Mouse (Mus musculus) fibroblast of lung, adult 2 months (primary cell): ENCODE measurements around the gene Sez6l.

Experiments
- DNase-seq: peaks from one replicate; pipeline ENCODE4 v3.0.0-alpha.2; 2011; ENCODE audit warnings: low read depth

Gene Sez6l

DNA sequence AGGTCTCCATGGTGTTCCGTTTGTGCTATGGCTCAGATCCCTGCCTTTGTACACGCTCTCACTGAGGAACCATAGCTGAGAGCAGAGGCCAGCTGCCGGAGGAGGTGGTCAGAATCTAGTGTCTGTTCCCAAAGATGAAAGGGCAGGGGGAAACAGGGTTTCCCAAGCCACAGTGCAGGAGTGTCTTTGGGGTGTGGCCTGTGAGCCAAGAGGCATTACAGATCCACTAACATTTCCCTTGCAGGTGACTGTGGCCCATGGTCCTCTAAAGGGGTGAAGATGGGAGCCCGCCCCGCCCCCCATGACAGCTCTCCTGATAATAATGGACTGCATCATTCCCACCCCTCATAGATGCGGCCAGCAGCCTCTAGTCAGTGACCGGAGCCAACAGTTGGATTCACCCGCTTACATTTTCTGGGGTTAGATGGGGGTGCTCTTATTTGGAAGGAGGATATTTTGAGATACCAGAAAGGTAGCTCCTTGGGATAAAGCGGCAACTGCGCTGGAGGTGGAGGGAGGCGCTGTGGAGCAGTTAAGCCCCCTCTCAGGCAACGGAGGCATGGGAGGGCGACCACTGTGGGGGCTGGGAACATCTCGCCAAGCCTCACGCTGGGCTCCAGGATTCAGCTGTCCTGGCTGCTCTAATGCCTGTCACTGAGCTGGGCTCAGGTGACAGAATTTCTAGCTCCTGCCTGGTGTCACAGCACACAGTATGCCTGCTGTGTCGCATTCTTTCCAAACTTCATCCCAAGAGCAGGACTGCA, 43.5 kb downstream of the Sez6l start:
- no peak for DNase-seq

DNA sequence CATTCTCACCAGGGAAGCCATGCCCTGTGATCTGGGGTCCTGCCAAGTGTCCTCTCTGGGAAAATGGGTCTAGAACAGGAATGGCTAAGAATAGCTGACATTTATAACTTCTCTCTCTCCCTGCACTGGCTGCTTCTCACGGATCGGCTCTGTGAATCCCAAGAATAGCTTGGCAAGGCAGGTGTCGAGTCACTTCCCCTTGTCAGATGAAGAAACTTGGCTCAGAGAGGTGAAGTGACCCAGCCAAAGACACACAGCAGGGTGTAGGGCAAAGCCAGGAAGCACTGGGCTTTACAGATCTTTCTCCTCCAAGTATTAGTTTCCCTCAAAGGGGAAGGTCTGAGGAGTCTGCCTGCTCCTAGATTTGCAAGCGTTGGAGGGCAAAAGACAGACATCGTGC, 44.1 kb downstream of the Sez6l start:
- no peak for DNase-seq

DNA sequence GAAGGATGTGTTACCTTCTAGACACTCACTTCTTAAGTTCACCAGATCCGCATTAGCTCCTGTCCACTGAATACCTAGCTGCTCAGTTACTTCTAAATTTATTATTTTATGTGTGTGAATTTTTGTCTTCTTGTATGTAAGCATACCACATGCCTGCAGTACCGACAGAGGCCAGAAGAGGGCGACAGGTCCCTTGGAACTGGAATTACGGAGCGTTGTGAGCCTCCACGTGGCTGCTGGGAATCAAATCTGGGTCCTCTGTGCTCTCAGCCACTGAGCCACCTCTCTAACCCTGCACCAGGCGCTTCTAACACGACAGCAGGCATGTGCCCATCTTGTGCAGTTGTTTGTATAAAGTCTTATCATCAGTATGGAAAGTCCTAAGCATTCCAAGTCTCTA, 44.8 kb downstream of the Sez6l start:
- no peak for DNase-seq

DNA sequence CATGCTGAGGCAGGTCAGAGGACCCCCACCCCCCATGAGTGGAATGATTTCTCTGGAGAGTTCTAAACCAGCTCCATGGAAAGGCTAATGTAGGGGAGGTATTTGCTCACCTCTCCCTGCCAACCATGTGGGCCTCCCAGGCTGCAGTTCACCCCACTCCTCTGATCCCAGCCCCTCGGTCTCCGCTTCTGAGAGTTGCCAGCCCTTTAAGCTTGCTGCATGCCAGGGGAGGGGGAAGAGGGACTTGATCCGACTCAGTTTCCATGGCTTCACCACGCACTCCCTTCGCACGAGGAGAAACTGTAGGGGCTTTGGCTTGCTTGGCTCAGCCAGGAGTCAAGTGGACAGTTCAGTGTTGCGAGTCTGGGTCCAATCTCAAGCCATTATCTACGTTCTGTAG, 45.9 kb downstream of the Sez6l start:
- DNase-seq, result no peak

DNA sequence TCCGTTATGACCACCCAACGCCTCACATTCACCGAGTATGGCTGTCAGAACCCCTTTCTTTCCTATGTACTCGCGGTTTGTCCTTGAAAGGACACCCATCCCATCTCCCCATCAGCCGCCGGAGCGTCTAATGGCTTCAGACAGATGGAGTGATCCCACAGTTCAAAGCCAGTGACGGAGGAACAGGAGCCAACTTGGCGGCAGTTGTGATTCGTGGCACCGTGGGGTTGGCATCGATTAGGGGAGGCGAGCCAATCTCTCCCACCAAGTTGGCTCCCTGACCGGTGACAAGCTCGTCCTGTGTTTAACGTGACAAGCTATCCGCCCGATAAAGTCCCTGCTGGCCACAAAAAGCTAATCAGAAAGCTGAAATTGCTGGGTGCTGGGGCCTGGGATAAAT, 50.0 kb downstream of the Sez6l start:
- DNase-seq, result no peak

DNA sequence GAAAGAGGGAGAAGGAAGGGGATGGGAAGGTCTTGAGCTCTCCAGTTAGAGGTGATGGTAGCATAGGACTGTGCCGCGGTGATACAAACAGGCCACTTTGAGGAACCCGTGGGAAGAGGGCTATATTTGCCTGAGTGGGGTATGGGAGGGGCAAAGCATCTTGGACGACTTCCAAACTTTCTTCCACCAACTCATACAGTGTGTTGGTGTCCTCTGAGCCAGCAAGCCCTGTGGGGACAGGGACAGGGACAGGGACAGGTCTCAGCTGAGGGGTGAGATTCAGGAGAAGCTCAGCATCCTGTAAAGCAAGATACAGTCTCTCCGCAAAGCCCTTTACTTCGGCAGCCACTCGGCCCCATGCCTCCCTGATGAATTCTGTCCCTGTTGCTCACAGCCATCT, 50.5 kb downstream of the Sez6l start:
- no peak for DNase-seq

DNA sequence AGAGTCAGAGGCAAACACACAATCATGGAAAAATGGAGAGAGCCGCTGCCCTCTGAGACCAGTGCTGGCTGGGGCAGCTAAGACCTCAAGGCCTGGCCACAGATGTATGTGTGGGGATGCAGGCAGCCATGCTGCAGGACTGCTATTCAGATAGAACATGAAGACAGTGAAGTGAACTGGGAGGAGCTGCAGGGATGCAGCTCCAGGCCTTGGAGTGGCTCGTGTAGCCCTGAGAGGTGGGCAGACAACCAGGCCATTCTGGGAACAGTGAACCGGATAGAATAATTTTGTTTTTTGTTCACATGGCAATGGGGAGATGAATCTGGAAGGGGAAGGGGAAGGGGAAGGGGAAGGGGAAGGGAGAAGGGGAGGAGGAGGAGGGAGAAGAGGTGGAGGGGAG, 51.0 kb downstream of the Sez6l start:
- no peak for DNase-seq

DNA sequence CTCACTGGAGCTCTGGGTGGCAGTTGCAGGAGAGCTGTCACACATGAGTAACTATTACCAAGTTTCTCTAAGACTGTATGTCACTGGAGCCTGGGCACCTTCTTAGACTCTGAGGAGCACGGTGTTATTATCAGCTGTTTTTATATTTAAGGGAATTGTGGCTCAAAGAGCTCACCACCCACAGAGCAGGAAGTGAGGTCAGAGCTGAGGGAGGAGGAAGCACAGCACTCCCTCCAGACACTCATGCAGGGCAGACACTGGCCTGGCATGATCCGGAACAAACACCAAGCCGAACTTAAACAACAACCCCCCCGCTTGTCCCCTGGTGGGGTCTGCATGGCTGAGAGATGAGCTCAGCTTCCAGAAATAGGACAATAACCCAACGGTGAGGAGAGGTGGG, 51.7 kb downstream of the Sez6l start:
- no peak for DNase-seq

DNA sequence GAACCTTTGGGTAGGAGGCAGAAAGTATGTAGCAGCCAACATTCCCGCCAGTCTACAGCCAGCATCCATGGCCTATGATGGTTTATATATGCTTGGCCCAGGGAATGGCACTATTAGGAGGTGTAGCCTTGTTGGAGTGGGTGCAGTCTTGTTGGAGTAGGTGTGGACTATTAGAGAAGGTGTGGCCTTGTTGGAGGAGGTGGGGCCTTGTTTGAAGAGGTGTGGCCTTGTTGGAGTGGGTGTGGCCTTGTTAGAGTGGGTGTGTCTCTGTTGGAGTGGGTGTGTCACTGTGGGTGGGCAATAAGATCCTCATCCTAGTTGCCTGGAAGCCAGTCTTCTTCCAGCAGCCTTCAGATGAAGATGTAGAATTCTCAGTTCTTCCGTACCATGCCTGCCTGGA, 53.2 kb downstream of the Sez6l start:
- no peak for DNase-seq

DNA sequence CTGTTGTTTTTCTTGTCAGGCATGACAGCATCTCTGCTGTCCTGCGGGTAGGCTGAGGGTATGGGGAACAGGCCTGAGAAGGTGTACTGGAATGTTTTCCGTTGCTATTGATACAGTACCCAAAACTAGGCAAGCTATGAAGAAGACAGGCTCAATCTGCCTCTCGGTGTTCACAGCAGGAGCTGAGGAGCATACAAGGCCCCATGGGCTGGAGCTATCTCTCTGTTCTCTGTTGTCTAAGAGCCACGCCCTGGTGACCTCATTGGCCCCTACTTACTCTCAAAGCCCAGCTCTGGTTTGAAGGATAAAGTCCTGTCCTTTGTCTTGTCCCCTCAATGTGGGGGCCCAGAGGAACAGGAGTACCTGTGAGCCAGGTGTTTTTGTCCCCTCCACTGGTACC, 53.7 kb downstream of the Sez6l start:
- DNase-seq, result no peak

DNA sequence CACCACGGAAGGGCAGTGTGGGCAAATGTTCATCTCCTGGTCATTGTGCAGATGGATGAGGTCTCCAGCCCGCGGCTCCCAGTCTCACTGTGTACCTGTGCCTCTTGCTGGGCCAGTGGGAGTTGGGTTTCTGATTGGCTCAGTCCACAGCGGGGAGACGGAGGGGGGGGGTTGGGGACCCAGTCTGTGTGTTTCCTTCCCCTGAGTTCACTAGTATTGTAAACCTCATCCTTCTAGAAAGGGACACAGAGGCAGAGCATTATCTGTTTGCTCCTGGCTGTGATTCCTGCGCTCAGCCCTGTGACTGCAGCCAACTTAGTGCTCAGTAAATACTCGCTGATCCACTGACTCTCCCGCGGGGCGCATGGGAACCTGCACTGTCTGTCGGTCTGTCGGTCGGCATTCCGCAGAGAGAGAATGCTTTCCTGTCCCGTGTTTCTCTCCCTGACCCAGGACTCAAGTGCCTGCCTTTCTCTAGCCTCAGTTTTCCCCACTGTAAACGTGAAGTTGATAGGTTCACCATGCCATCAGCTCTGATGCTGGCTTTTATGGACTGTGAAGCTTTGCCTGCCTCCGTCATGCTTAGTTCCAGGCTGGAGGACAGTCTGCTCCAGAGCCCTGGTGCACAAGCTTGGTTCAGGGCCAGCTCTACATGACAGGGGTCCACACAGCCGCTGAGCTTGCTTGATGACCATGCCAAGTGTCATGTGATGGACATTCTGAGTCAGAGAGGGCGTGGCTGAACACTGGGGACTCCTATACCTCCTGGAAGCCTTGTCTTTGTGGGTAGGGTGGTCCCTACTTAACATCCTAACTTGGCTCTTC, 55.1 kb downstream of the Sez6l start:
- DNase-seq, result no peak

DNA sequence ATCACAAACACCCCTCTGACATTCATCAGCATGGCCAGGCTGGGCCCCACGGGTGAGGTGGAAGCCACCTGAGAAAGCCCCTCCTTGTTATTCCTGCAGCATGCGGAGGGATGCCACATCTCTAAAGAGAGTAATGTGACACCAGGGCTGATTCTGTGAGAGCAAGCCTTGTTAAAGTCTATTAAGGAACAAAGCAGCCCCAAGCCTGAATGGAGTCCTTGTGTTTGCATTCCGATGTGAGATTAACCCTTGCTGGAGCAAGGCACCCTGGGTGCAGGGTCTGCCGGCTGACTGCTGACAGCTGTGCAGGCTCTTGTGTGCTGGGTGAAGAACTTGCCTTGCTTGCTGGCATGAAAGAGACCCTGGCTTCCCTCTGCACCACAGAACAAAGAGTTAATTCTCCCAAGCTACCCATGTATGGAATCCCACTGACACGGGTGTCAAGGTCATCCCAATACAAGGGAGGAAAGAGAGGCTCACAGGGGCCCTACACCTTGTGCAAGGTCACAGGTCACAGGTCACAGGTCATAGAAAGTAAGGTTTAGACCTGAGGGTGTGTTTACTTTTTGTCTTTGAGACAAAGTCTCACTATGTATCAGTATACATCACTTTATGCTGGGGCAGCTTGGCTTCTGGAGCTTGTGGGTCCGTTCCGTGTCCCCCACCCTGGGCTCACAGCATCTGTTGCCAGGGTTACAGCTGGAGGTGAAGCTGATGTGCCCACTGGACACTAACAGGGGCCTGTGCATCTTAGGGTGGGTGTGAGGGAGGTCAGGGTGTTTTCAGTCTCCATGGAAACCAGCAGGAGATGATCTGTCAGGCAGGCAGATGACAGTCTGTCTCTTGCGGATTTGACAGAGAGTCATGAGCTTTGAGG, 55.9 kb downstream of the Sez6l start:
- no peak for DNase-seq

DNA sequence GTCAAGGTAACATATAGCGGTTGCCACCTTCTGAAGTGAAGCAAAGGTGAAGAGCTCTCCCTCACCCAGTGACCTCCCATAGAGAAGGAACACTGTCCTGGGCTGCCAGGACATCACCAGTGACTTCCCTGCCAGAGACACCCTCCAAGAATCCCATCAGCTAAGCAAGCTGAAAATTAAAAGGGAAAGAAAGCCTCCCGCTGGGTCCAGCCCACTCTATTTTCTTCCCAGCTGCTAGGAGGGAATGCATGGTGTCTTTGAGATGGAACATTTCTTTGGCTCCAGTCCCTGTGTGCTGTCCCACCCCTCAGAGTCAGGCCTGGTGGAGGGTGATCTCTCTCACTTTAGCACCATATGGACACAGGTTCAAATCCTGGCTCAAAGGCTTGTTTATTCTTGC, 58.2 kb downstream of the Sez6l start:
- no peak for DNase-seq

DNA sequence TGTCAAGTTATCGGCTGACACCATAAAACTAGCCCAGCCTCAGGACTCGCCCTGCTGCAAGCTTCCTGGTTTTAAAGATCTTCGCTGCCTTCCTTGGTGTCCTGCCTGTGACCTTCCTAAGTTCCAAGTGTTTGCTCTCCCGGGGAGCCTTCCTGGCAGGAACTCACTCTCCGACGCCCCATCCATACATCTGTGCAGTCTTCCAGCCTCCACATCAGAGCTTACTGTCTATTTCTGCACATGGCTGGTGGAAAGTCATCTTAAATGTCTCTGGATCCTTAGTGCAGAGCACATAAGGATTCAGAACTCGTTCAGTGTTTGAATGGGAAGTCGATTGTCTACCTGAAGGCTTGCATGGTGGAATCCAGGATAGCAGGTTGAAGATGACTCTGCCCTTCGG, 59.5 kb downstream of the Sez6l start:
- no peak for DNase-seq

DNA sequence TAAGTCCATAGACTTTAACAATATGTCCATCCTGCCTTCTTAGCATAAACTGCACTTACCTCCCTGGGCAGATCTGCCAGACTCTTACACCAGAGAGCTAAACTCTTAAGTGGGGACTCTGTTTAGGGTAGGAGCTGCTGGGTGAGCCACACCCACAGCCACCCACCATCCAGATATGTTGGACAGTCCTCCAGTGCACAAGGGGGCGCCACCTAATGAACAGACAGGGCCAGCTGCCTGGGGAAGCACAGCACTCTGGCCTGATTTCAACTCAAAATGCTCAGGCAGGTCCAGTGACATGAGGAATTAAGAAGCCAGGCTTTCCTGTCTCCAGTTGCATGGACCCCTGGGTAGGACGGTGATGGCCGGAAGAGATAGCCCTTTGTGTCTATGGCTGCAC, 60.5 kb downstream of the Sez6l start:
- no peak for DNase-seq

DNA sequence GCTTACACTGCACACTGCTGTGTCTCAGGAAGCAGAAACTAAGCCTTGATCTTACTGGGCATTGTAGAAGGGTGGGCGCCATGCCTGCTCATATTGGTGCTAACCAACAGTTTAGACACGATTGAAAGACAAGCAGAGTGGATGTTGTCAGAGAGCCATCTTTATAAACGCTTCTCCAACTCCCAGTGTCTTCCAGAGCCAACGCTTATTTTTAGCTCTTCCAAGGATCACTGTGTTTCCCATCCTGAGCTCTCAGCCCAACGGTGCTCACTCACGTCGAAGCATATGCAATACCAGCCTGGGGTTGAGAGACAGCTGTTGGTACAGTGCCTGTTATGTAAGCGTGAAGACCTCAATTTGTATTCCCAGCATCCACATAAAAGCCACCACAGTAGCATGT, 66.6 kb downstream of the Sez6l start:
- no peak for DNase-seq

DNA sequence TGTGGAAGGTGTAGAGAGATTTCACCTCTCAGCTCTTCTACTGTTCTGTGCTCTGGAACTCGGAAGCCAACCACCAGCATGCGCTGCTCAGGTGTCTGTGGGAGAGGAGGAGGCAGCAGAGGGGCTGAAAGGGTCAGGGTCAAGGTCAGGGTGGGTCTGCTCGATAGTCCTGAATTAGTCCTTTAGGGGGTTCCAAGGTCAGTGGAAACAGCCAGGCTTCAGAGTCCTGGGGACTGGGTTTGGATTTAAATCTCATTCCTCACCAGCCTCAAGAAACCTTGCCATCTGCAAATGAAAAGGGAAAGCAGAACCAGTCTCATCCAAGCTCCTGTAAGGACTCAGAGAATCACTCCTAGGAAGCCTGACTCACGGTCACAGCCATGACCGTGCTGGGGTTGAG, 67.1 kb downstream of the Sez6l start:
- DNase-seq, result no peak

DNA sequence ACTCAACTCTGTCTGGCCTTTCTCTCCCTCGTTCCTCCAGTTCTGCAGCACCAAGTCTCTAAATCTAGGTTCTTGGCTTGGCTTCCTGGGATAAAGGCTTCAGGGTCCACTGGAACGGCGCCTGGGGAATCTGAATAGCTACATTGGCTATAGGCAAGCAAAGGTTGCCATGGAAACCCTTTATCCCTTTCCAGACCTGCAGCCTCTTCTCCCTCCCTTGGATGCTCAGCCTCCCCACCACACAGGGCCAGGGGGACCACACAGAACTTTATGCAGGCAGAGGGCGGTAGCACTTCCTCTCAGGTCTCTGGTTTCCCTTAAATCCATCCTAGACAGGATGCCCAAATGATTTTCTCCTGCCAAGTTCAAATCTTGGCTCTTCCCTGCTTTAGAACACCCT, 71.4 kb downstream of the Sez6l start:
- no peak for DNase-seq

DNA sequence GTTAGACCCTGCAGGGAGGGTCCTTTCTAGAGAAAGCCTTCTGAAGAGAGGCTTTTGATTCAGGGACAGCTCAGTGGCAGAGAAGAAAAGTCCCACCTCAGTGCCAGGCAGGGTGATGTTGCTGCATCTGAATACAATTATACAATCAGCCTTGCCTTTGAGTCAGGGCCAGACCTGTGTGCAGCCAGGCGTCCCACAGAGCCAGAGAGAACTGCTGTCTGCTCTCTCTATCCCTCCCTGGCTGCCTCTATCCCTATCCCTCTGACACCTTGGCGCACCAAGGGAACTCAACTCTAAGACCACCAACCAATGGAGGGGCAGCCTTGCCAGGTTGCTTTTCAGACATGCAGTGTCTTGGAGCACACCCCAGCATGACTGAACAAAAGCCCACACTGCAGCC, 75.6 kb downstream of the Sez6l start:
- no peak for DNase-seq

DNA sequence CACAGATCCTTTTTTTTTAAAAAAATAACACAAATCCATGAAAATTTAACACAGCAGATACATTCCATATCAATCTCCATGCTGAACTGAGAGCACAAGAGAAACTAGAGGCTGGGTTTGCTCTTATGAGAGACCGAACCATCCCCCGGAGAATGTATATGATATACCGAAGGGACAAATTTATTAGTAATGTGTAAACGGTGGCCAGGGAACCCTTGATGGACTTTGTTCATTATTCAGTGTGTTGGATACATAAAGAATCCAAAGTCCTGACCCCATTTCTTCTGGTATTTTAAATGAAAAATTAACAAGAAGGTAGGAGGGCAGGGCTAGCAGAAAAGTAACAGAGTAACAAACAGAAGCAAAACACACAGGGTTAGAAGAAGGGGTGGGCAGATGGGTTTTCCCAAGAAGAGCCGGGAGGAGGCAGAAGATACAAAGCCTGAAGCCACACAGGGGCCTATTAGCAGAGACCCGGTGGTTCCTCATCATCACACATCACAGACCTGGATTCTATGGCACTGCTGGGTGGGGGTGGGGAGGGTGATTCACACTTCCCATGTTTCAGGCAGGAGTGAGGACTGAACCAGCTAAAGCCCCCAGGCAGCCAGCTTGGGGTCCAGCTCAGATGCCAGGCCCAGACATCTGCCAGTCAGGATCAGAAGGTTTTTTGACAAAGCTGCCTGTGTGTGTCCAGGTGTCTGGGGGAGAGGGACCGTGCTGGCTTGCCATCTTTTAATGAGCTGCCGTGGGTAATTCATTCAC, 76.9 kb downstream of the Sez6l start:
- DNase-seq, result no peak

DNA sequence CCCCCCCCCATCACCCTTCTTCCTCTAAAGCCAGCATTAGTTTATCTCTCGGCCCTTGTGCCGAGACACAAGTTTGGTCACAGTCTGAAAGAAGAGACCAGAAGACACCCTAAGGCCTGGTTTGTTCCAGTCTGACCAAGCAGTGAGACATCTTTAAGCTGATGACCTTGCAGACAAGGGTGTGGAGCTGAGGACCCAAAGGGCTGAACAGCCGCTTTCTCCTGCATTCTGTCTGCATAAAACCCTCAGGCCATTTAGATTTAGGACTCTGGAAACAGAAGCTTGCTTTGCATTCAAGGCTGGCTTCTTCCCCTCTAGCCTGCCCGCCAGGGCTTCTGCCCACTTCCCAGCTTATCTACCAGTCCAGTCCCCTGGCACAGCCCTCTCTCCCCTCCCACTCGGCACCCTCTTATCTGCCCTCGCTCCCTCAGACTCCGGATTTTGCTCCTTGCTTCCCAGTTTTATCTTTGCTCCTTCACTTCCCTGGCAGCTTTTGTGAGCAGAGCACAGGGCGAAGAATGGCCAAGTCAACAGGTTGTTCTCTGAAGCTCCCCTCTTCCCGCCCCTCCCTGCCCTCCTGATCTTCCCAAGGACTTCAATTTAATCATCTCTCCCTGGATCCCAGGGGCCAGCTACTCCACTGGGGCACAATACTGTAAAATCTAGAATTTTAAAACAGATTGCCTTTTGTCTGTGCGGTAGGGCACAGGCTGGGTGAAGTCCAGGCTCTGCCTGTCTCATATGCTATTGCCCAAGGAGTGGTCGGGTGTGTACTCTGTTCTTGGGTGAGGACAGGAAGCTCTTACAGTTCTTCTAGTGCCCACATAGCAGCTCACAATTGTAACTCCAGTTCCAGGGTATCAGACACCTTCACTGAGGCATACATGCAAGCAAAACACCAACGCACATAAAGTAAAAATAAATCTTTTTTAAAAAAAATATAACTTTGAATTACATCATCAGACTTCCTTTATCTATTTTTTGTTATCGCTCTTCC, 77.8 kb downstream of the Sez6l start:
- no peak for DNase-seq
